Mouse (Mus musculus) embryo, embryonic 10 days (tissue): Measurements from ENCODE around the gene Tgfb1.
A peak's percentile ranks its signal among the peaks of the same experiment; 100 is the strongest.

Source experiments
- DNase-seq: peaks from one replicate; pipeline ENCODE4 v3.0.0-alpha.2; 2015; ENCODE audit warnings: low spot score

Tgfb1 gene

DNA sequence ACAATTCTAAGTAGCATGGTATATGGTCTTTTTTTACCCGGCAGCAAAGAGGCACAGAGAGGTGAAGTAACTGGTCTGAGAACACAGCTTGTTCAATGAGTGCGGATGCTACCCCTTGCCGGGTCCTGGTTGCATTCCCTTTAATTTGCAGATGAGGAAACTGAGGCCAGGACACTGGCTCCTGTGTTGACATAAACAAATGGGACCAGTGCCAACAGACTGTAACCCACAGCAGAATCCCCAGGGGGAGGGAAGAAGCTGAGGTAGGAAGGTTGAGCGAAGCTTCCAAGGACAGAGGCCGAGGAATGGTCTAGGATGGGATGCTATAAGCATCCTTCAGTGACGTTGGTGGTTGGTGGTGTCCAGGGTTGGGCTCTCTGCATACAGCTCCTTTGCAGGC lies 11.4 kb upstream of the Tgfb1 start:
- no peak for DNase-seq

DNA sequence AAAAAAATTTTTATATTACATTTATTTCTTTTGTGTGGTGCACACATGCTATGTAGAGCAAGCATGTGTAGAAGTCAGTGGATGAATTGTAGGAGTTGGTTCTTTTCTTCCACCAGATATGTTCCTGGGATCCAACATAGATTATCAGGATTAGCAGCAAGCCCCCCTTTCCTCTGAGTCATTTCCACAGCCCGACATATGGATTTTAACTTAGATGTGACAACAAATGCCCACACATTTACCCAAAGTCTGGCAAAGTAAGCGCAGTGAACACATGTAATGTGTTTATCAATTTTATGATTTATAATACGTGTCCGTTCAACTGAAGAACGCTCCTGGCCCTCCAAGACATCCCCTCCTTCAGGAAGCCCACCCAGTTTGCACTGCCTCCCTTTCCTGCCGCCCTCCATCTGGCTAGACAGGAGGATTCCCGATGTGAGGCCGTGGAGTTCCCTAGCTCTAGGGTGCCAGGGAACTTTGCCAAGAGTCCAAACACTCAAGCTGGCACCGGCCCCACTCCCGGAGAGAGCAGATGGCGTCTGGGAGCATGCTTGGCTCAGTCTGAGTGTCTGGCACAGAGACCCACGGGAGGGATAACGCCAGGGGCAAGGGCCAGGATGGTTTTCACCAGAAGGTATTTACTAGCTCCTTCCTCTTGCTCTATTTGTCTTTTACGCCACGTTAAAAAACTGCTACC lies 10.6 kb upstream of the Tgfb1 start:
- DNase-seq = no peak

DNA sequence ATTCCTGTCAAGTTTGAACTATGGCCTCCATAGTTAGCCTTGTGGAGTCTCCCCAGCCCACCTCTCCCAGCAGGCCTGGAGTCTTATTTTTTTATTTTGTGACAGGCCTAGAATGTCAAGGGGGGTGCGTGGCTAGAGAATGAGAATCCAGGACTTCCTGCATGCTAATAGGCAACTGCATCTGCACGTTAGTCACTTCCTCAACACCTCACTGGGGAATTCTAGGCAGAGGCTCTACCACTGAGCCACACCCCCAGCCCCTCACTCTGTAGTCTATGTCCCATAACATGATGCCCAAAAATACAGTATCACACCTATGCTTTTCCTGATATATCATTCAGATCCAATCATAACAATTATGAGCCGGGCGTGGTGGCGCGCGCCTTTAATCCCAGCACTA lies 9.8 kb upstream of the Tgfb1 start:
- DNase-seq = no peak

DNA sequence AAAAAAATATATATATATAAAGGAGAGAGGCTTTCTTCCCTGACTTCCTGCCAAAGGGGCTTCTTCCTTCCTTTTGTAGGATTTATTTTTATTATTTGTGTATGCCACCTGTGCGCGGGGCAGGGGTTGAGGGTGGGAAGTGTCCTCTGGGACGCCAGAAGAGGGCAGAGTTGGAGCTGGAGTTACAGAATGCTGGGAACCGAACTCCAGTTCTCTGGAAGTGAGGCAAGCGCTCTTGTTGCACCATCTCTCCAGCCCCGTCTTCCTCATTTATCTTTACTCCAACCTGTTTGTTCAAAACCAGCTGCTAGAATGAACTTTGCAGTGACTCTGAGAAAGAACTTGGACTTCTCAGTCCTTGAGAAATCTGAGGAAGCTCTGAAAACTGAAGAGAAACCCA lies 6.8 kb upstream of the Tgfb1 start:
- DNase-seq = no peak

DNA sequence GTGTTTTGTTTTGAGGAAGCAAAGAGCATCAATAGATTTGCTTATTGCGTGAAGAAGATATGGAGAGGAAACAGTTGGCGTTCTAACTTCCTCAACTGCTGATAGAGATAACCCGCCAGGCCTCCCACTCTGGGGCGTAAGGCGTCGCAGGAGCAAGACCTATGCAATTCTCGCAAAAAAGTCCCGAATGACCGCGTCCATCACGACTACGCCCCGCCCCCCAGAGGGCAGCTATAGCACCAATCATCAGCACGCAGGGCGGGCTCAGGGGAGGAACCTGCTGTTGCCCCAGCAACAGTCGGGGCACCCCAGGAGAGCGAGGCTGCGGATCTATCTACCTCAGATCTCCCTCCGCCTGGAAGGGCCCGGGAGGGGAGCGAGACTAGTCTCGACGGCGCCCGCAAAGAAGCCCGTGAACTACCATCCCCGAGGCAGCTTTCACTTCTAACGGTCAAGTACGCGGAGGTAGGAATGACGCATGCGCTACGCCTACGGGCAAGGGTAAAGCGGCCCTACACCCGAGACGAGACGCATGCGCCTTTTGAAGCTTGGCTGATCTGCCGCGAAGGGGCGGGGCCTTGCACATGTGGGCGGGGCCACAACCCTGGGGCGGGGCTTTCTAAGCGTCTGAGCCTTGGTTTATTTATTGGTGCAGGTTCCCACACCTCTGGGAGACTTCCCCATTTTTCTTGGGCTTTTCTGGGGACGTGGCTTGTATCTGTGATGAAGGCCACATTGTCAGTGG lies 6.1 kb upstream of the Tgfb1 start, which contains the start of gene B9d2:
B9d2 (plus strand) TSS at position 267 of the 745 bp plus-strand sequence.
- DNase-seq = peak; percentile 97

DNA sequence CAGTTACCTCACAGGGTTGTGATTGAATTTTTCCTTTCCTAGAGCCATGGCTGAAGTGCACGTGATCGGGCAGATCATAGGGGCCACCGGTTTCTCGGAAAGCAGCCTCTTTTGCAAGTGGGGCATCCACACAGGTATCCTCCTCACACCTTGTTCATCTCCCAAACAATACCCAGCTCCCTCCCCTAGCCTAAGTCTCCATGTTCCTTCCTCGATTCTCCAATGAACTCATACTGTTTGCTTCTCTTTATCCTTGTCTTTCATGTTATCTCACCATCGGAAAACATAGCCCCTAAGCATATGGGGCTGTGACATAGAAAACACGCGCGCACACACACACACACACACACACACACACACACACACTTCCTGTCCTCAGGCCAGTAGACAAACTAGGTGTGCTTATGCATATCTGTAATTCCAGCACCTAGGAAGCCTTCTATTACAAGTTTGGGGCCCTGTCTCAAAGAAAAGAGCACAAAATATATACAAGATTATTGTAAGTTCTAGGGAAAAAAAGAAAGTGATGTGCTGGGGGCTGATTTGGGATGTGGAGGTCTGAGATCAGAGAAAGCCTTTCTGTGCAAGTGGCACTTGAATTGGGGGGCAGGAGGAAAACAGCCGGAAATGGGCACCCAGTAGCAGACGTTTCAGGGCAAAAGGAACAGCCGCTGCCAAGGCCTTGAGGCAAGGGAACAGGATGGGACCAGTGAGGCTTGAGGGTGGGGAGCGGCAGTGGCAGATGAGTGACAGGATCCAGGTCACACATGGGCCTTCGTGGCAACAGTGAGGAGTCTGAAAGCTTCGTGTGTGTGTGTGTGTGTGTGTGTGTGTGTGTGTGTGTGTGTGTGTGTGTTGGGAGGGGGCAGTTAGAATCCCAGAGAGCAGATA lies 5.2 kb upstream of the Tgfb1 start:
- no peak for DNase-seq

DNA sequence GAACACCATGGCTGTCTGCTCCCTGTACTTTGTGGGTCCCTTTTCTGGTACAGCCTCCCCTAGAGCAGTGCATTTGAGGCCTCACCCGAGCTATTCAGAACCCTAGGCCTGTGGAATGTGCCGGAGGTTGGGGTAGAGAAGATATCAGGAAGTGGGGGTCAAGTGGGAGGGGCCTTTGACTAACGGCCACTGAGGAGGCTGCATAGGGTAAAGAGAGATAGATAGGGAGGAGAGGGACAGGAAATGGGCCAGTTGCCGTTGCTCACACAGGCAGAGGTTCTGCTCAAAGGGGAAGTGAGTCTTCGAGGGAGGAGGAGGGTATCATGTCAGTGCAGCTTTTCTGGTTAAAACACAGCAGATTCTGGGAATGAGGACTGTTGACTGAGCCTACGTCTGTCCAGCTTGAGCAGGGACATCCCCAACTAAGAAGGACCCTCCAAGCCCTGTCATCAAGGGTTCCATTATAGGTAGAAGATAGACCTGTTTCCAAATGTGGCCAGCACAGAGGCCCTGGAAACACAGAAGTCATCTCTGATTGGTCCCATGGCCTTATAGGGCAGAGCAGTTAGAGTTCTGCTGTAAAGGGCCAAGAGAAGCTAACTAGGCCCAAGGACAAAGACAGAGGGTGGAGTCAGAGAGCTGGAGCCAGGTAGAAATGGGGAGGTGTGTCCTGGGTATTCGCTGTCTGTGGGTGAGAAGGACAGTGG lies 3.2 kb upstream of the Tgfb1 start:
- DNase-seq = no peak

DNA sequence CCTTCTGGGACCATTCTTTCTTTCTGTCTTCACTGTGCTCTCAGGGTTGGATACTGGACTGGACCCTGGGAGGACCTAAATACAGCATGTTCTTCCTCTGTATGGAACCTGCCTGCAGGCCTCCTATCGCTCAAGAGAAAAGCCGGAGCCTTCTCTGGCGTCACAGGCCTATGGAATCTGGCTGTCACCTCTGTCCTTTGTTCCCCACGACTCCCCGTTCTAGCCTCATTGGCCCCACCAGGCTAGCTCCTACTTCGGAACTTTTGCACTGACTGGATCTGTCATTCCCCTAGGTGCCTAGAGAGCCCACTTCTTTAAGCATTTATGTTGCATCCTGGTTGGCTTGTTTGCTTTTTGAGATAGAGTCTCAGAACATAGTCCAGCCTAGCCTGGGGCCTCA lies 2.1 kb upstream of the Tgfb1 start:
- no peak for DNase-seq

DNA sequence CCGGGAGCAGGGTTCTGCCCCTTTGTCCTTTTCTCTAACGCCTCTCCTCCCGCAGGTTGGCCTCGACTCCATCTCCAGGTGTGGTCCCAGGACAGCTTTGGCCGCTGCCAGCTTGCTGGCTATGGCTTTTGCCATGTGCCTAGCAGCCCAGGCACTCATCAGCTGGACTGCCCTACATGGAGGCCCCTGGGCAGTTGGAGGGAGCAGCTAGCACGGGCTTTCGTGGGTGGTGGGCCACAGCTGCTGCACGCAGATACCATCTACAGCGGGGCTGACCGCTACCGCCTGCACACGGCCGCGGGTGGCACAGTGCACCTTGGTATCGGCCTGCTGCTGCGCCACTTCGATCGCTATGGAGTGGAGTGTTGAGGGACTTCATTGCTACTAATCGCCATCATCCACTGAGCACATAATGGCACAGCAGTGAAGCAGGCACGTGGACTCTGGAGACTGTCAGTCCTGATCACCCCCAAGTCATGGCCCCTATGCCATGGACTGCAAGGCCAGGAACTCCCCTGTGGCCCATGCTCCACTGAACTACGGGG lies 804 bp upstream of the Tgfb1 start:
- no peak for DNase-seq

DNA sequence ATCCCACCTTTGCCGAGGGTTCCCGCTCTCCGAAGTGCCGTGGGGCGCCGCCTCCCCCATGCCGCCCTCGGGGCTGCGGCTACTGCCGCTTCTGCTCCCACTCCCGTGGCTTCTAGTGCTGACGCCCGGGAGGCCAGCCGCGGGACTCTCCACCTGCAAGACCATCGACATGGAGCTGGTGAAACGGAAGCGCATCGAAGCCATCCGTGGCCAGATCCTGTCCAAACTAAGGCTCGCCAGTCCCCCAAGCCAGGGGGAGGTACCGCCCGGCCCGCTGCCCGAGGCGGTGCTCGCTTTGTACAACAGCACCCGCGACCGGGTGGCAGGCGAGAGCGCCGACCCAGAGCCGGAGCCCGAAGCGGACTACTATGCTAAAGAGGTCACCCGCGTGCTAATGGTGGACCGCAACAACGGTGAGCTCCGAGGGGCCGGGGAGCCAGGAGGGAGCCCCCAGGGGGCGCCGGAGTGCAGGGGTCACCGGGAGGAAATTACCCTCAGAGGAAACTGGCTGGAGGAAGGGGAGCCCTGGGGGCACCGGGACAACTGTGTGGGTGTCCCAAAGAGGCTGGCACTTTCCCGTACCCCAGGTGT lies 1.1 kb downstream of the Tgfb1 start:
- DNase-seq = peak; percentile 43

DNA sequence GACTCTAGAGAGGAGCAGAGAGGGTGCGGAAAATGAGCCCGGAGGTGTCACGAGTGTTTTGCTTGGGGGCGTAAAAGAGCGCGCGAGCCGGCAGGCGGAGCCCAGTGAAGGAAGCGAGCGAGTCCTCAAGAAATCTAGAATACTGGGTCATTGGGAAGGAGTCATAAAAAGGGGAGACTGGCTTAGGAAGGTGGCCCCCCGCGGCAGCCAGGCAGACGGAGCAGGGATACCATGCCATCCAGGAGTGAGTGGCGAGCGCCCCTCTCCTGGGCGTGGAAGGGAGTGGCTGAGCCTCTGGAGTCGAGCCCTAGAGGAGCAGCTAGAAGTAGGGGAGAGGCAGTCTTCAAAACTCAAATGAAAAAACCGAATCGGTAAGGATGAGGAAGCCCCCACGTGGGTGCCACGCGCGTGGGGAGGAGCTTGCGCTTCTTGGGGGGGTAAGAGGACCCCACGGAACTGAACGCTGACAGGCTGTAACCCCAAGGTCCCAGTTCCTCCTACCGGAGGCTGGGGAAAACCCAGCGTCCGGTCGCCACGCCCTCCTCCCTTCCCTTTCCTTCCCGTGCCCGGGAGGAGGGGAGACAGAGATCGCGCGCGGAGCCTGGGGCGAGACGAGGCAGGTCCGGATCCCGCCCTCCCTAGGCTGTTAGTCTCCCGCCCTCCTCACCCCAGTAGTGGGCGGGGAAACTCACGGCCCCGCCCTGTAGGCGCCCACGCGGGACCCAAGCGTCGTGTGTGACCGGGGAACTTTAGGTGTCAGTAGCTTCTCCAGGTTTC lies 2.2 kb downstream of the Tgfb1 start:
- peak; percentile 74 for DNase-seq

DNA sequence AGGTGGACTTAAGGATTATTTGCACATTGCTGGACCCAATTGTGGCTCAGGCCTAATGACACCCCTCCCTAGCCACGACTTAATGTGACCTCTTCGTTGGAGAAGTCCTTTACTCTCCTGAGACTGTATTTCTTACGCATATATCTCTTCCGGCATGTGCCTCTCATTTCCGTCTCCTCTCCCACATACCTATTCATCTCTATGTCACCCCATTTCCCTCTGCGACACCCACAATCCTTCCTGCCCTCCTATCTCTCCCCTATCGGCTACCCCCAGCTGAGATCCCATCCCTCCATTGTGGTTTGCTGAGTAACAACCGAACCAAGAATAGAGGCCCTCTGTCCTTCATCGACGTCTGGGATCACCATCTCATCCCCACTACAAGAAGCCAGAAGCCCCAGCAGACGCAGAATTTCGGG lies 2.8 kb downstream of the Tgfb1 start:
- DNase-seq = no peak

DNA sequence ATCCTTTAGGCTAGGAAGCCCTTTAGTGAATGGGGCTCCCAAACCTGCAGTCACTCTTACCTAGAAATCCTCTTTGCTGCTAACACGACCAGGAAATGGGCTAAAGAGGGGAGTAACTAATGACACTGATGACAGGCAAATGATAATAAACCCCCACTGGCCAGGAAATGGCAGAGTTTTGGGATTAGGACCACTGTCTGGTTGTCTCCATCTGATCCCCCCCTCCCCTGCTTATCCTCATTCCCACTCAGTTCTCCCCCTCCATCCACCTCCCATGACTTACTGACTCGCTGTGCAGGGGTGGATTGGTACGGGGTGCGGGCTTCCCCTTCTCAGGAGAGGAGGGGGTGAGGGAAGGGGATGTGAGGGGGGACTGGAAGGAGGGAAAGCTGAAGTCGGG lies 3.2 kb downstream of the Tgfb1 start:
- no peak for DNase-seq

DNA sequence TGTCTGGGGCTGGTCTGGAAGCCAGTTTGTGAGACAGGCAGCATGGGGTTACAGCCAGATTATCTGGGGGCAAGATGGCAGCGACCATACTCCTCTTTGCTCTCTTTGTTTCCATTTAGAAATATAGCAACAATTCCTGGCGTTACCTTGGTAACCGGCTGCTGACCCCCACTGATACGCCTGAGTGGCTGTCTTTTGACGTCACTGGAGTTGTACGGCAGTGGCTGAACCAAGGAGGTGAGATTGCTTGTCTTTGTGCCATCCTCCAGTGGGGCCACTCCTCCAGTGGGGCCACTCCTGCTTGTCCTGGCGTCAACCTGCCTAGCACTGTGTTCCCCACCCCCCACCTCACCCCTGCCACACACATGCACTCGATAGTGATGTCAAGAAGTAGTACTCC lies 7.3 kb downstream of the Tgfb1 start:
- no peak for DNase-seq

DNA sequence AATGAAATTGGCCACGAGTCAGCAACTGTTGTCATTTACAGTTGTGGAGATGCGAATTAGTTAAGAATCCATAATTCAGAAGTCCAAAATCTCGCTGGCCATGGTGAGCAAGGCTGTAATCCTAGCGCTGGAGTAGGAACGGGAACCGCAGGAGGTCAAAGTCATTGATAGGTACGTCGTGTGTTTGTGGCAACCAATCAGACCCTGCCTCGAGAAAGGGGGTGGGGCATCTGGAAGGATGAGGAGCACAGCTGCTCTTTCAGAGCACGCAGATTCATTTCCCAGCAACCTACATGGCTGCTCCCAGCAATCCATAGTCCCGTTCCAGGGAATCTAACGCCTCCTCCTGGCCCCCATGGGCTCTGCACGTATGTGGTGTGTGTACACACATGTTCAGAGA lies 13.0 kb downstream of the Tgfb1 start:
- no peak for DNase-seq

DNA sequence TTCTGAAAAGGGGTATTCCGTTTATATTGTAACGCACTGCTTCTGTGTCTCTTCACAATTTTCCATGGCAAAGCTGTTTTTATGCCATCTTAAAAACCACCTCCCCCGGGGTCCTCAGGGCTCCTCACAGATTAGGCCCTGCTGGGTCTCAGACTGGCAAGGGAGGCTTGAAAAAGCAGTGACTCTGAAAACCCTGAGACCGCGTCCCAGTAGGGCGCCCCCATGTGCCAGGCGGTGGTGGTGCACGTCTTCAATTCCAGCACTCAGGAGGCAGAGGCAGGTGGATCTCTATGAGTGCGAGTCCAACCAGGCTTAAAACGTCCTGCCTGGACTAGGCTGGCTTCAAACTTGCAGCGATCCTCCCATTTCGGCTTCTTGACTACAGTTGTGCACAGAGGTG lies 13.9 kb downstream of the Tgfb1 start:
- DNase-seq = no peak

DNA sequence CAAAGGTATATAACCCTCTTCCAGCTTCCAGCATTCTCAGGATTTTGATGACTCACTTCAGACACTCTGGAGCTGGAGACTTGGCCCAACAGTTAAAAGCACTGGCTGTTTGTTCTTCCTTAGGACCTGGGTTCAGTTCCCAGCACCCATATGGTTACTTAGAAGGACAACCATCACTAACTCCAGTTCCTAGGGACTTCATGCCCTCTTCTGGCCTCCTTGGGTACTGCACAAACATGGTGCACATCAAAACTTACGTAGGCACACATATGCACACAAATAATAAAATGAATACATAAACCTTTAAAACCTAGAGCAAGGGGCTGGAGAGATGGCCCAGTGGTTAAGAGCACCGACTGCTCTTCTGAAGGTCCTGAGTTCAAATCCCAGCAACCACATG lies 15.5 kb downstream of the Tgfb1 start:
- no peak for DNase-seq

DNA sequence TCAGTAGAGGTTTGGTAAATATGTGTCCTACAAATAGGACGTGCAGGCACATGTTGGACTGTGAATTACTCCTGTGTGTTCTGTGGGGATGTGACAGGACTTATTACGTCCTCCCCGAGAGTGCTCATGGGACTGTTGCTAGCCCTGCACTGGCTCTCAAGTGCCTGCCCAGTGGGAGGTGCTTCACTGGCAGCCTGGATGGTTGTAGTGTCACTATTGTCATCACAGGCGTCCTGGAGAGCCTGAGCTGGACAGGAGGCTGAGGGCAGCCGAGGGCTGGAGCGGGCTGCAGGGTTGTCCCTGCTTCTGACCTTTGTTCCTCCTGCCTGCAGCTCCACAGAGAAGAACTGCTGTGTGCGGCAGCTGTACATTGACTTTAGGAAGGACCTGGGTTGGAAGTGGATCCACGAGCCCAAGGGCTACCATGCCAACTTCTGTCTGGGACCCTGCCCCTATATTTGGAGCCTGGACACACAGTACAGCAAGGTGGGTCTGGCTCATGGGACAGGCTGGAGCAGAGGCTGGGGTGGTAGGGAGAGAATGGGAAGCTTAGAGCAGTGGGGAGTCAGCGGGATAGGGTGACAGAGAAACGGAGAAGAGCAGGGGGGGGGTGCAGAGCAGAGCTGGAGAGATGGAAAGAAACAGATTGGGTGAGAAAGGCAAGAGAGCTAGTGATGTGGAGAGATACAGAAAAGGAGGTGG lies 17.1 kb downstream of the Tgfb1 start:
- no peak for DNase-seq

DNA sequence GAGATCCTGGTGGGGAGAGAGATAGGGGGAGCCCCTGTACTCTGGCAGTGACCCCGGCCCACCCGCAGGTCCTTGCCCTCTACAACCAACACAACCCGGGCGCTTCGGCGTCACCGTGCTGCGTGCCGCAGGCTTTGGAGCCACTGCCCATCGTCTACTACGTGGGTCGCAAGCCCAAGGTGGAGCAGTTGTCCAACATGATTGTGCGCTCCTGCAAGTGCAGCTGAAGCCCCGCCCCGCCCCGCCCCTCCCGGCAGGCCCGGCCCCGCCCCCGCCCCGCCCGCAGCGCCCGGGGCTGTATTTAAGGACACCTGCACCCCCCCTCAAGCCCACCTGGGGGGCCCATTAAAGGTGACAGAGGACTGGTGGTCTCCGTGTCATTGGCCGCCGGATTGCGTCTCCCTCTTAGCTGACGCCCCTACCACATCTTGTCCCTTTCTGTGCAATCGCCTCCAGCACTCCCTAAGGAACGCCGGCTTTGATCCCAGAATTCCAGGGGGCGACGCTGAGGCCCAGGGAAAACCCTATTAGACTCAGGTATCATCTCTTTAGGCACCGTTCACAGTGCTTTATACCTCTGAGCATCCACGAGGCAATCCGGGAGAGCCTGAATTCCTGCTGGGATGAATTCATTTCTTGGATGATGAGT lies 18.0 kb downstream of the Tgfb1 start:
- no peak for DNase-seq
